Mouse (Mus musculus) liver, adult (tissue): Measurements from ENCODE around the gene Zfp651.

Experiments
- GATA4 ChIP-seq: IDR thresholded peaks from 2 replicates; pipeline ENCODE4 v1.6.1; 2014; ENCODE audit warnings: mild to moderate bottlenecking, low read length; ENCODE audit not compliant: insufficient replicate concordance

Gene Zfp651

DNA sequence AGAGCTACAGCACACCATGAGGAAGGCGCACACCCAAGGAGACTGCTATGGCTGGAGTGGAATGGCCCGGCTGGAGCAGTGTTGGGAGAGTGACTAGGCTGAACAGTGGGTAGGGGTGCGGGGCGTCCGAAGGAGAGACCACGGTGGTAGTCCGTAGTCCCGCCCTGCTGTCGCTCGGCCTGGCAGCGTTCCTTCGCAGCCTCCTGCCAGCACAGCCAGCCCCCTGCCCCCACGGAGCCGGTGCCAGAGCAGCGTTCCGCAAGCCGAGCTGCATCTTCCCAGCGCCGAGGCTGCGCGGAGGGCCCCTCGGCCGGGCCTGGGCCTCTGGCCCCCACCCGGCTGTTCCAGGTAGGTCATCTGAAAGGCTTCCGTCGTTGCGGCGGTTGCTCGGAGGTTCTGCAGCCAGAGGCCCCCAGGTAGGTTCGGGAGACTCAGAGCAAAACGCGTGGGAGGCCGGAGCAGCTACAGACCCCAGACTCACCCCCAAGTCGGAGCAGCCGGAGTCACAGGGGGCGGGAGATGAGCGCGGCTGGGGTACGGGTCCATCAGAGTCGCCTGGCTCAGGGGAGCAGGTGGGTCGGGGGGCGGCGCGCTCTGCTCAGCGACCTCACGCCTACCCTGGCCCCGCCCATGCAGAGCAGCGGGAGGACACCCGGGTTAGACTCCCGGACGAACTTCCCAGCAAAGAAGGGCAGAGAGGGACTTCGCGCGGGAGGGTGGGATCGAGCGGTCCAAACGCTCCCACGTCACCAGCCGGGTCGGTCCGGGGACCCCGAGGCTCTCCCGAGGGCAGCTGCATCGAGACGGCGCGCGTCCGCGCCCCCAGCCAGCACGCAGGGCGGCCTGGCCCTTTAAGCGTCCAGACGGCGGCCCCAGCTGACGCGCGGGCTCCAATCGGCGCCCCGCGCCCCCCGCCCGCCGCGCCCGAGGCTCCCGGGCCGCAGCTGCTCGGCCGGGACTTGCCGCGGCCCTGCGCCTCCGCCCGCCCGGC lies at the start of gene Zfp651:
Zfp651 (plus strand) TSS at position 240 of the 991 bp plus-strand sequence.
- TF ChIP-seq GATA4 = no peak

DNA sequence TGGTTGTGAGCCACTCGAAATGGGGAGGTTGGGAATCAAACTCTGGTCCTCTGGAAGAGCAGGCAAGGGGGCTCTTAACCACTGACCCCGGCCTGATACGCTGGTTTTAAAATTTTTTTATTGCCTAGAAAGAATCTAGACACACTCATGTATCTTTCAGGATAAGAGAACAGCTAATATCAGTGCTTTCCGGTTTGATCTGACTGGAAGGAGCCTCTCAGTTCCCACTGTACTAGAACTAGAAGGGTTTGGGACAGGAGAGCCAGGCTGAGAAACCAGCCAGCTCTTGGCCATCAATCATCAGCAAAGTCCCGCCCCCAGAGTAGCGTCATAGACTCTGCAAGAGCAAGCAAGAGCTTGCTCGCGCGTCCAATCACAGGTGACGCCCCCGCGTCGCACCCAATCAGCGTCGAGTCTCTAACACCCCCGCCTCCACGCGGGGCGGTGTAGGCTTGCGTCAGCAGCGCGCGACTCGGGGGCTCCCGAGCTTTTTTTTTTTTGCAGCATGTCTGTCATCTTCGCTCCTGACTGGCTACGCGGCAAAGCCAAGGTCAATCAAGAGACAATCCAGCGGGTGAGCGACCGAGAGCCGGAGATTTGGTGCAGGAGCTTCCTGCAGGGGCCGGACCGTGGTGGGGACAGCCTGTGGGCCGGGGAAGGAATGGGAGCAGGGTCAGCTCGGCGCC lies 49.1 kb upstream of the Zfp651 start, which contains the start of gene Ss18l2:
Ss18l2 (plus strand) TSS at position 432 of the 686 bp plus-strand sequence.
- no peak for TF ChIP-seq GATA4

DNA sequence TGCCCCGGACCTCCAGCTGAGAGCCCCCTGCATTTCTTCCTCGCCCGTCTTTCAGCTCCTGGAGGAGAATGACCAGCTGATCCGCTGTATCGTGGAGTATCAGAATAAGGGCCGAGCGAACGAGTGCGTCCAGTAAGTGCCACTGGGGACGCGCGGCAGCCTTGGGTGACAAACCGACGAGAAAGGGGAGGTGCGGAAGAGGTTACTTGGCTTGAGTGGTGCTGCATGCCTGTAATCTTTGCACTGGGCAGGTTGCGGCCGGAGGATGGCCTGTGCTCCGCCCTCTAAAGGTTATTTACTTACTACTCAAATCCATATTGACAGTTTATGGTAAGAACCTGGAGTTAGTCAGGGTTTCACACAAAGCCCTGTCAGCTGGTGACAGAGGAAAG lies 48.5 kb upstream of the Zfp651 start:
- no peak for TF ChIP-seq GATA4

DNA sequence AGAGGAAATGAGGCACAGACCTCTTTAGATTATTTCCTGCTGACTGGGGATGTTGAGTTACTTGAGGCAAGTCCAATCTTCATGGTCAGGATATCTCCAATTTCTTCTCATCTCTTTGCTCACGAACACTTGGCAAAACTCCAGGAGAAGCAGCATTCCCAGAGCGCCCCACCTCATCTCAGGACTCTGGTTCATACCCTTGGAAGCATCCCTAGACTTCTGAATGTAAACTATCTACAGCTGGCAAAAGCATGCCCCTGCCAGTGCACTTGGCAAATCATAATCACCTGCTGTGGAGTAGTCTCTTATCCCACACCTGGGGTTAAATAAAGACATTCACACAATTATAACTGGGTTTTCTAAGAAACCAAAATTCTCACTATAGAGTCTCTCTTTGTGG lies 42.1 kb upstream of the Zfp651 start:
- TF ChIP-seq GATA4 = no peak

DNA sequence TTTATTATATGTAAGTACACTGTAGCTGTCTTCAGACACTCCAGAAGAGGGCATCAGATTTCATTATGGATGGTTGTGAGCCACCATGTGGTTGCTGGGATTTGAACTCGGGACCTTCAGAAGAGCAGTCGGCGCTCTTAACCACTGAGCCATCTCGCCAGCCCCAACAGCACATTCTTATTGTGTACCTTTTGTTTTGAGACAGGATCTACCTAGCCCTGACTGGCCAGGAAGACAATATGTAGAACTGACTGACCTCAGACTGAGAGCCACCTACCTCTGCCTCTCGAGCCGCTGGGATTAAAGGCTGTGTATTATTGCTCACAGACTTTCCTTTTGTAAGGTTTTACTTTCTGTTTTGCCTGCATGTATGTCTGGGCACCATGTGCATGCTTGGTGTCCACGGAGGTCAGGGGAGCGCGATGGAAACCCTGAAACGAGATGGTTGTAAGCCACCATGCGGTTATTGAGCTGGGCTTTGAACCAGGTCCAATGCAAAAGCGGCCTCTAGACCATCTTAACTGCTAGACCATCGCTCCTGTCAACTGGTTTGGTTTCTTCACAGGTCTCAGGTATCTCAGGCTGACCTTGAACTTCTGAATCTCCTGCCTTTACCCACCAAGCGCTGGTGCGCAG lies 40.9 kb upstream of the Zfp651 start:
- no peak for TF ChIP-seq GATA4

DNA sequence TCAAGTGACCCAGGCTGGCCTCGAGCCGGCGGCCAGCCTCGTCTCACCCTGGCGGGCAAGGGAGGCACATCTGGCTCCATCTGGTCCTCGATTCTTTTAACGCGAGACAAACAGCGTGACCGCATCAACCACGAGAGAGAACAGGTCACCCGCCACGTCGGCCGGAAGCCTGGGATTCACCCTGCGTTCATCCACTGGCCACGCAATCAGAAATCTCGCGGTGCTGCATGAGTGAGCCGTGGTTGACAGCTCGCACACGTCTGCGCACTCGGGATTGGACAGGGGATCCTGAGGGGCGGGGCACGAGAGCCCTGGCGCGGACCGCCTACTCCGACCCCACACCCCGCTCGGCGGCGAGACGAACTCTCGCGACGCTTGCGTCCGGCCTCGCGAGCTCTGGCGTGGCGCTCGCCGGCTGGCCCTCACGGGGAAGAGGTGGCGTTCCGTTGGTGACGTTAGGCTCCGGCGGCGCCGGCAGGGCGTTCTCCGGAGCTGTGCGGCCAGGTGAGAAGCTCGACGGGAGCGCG lies 40.3 kb upstream of the Zfp651 start, which contains the start of gene Nktr:
Nktr (plus strand) TSS at position 378 of the 527 bp plus-strand sequence.
- TF ChIP-seq GATA4 = no peak

DNA sequence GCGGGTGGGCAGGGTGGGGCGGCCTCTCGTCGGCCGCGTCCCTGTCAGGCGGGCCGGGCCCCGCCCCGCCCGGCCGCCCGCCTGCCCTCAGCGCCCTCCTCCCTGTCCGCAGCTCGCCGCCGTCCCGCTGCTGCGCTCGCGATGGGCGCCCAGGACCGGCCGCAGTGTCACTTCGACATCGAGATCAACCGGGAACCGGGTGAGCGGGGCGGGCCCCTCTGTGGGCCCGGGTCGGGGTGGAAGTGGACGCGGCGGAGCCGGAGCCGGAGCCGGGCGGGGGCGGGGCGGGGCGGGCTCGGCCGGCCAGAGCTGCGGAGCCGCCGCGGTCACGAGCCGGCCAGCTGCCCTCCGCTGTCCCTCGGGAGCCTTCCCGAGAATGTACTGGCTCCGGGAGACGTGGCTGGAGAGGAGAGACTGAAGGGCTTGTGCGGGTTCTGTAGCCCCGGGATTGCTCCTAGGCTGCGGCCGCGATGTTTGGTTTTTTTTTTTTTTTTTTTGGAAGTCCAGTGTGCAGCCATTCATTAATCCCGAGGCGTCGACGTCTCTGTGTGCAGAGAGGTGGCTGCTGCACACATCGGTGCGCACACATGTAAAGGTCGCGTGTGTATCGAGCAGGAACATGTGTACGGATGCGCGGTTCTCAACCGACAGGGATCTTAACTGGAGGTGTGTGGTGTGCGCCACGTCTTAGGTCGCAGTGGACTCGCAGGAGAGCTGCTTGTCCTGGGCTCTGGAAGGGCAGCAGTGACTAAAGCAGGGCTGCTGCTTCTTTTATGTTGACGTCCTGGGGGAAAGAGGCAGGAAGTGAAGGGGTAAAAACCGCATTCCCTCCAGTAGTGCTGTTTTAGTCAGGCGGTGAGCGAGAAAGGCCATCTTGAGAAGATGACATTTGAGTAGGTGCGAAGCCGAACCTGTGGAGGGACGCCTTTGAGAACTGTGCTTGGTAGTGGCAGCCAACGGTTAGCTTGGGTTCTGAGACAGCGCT lies 39.5 kb upstream of the Zfp651 start:
- TF ChIP-seq GATA4 = no peak

DNA sequence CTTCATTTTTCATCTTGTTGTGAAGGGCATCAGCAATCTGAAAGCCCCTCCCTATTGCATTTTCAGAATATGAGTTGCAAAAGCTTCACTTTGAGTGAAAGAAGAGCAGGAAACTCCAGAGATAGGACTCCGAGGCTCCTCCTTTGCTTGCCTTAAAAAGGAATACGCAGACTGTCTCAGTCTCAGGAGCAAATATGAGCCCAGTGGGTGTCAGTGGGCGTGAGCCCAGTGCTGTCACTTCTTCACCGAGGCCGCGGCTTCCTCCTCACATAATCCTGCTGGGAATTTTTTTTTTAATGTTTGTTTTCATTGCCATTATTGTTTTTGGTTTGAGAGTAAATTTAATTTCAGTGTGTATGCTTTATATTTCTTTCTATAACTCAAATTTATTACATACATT lies 18.6 kb upstream of the Zfp651 start:
- TF ChIP-seq GATA4 = no peak

DNA sequence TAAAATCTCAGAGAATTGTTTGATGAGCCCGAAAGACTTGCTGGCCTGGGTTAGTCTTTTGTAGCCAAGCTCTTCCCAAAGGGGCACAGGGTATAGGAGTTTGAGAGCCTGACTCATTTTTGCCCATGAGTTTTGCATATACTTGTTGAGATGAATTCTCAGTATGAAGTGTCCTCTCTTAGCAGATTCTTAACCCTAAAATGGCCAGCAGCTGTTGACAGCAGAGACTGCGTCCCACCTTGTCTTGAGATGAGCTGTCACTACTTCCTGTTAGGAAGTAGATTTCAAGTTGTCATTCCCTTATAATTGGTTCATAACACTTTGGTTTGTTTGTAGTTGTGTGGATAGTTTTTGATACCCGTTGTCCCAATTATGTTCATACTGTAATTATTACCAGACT lies 18.0 kb upstream of the Zfp651 start:
- TF ChIP-seq GATA4 = no peak

DNA sequence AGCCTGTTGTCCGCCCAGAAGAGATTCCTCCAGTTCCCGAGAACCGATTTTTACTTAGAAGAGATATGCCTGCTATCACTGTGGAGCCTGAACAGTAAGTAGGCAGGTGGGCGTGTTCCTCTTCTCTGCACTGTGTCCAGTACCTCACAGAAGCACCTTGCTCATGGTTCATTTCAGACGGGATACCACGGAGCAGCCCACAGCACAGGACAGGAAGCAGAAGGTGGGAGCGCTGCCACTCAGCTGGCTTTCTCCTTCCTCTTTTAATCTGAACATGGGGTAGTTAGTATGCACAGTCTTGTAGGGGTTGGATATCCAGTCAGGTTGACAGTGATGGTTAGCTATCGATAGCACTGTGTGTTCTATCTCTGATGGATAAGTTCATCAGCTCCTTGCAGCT lies 15.1 kb upstream of the Zfp651 start:
- no peak for TF ChIP-seq GATA4

DNA sequence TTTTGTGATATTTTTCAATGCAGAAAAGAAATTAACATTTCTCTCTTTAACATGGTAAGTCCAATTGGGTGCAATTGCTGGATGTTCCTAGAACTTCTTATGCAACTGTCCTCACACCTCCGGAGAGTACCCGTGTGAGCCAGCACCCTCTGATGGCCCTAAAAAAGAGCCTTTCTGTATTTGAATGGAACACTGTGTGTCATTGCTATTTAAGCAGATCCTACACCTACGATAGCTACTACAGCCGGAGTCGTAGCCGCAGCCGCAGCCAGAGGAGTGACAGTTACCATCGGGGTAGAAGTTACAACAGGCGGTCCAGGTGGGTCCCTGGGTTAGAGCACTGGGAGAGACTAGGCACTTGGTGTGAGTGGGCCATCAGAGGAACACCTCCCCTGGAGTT lies 6.4 kb upstream of the Zfp651 start:
- TF ChIP-seq GATA4 = no peak

DNA sequence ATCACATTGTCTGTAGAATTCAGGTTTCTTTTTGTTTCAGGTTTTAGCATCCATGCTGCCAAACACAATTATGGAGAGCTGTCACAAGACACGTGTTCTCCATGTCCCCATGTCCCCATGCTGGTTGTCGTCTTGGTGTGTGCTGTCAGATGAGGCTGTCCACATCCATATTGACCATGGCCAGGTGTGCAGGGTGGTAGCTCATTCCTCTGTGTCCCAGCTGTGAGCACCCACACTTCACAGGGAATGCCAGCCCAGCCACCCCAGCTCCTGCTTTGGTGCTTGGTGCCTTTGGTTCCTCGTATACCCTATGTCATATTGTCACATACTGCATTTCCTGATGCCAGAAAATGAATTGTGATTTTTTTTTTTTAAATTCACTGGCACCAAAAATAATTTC lies 4.5 kb upstream of the Zfp651 start:
- no peak for TF ChIP-seq GATA4

DNA sequence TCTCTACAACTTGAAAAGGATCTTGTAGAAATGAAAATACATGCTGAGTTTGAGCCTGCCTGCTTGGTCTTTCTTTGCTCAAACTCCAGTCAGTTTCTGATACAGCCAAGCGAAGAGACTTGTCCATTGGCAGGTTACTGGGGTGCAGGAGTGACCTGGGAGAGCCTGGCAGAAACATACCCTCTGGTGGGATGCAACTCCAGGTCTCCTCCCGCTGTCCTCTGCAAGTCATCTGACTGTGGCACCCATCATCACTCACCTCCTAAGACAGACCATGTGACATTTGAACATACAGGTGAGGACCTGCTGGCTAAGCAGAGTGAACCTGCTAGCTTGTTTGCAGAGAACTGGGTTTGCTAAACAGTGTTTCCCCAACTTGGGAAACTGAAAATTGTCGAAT lies 2.3 kb upstream of the Zfp651 start:
- no peak for TF ChIP-seq GATA4

DNA sequence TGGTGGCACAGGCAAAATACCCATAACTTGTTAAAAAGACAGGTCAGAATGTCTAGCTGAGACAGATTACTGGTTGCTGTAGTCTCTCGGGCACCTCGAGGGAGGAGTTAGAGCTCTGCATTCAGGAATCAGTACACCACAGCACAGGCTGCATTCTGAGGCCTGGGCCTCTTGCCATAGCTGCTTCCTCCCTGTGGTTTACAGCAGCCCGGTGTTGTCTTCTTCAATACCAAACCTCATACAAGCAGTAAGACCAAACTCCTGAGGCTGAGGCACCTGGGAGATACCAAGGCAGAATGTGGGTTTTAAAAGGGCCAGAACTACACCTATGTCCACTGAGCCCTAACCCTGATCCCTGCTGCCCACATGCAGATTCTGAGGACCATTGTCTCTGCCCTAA lies 1.7 kb upstream of the Zfp651 start:
- TF ChIP-seq GATA4 = no peak
